Mouse (Mus musculus): ENCODE data around the gene Eif2ak3.

DNA sequence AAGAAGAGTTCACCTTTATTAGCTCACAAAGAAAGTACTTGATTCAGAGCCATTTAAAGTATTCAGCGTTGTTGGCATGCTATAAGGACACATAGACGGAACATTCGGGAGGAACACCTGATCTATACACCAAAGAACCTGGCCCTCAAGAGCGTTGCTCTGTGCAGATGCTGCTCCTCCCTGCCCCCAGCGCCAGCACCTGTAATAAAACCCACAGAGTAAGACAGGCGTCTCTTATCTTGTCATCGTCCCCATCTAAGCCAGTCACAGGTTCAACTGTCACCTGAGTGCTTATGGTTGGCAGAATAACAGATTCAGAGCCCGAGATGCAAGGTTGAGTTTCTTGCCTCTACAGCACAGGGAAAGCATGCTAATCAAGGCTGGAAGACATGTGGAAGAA, 28.8 kb upstream of the Eif2ak3 start:
- TF ChIP-seq CTCF (IDR thresholded peaks at IDR 0.05; ENCODE audit: low read depth) (no peak), EP300 (IDR thresholded peaks at IDR 0.05; ENCODE audit: low read depth) (no peak)
